Mouse (Mus musculus): ENCODE measurements around the gene Hand2.

The Hand2 gene

DNA sequence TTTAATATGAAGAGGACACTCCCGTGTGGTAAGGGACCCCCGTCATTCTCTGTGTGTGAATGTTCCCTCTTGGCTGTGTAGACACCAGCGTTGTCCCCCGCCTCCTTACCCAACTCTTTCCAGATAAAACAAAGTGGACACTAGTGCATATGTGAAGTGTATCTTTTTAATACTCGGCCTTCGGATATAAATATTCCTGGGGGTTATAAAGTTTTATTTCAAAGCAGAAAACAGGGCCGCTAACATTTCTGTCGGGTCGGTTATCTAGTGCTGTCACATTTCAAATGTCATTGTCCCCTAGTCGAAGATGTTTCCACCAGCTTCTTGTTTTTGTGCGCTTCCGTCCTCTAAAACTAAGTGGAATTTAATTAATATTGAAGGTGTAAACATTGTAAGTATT is 3.3 kb downstream of the Hand2 start:
- DNase-seq (ENCODE audit: extremely low read depth, low read depth, low spot score): no peak

DNA sequence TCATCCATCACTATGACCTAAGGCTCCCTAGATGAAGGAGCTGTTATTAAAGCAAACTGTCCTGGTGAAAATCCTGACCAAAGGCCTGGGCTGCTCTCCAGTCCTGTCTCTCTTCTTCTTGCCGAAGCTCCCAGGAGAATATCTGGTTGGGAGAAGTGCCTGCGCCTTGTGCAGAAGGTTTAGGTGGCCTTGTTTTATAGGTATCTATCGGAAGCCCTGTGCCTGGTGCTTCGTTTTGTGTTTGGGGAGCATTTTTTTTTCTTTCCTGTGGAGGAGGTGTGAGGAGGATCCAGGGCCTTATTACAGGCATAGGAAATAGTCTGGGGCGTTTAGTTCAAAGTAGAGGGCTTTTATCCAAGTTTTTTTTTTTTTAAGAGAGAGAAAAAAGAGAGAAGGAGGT is 3.9 kb downstream of the Hand2 start:
- no peak for DNase-seq (ENCODE audit: extremely low read depth, low read depth, low spot score)

DNA sequence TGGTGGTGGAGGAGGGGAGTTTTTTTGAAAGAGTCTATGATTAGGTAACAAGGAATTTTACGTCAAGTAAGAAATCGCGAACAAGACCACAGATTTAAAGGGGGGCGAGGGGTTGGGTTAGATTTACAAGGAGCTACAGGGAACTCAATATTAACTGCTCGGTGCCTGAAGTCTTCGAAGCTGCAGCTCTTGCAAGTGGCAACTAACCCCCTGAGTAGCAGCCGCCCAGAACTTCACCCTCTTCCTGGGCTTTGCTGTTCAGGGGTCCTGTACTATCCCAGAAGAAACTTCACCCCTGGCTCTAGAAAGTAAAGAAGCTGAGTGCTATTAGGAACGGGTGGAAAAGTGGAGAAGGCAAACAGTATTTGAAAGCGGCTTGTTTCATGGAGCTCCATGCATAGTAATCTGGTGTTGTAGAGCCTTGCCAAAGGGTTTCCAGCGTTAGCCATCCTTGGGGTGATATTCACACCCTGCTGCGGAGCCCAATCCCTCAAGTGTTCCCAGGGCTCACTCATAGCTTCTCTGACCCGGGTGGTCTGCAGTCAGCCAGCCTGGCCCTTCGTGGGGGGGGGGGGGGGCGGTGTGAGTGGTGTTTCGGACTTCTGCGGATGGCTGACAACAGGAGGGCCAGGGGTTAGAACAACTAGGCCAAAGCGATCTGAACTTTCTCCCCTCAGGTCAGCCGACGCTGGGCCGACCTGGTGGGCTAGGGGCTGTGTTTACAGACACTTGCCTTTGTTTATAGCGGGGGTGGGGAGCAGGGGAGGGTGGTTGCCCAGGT is 4.5 kb downstream of the Hand2 start:
- no peak for DNase-seq (ENCODE audit: extremely low read depth, low read depth, low spot score)

DNA sequence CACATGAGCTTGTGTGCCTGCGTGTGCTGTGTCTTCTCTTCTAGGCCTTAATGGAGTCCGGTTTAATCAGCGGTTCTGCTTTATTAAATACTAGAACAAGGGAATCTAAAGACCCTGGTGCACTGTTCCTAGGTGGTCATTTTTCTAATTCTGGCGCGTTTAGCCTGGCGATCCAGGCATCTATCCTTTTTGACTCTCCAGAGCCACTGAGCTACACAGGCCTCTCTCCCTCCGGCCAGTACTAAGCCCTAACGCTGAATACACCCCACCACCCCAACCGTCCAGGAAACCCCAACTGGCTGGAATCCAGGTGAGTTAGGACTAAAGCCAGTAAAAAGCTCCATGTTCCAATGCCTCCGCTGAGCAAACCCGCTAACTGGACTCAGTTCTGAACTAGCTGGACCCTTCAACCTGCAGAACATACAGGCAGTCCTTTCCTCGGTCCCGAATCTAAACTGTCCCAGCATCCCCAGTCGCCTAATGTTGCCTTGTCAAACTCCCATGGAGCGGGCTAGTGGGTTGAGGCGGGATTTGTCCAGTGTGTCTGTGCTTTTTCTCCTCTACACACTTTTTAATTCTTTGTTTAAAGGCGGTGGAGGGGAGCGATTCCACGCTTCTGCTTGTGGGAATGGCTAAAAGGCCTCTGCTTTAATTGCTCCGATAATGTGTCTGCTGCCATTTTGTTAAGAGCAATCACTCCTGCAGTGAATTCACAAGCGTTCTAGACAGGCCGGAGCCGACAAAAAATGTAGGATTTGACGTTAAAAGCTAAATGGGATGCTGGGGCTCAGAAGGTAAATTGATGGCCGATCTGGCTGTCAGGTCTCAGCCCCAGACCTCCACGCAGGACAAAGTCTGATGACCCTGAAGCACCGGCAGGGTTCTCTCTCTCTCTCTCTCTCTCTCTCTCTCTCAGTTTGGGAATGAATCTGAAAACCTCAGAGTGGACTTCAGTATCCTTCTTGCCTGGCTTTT is 5.6 kb downstream of the Hand2 start:
- DNase-seq (ENCODE audit: extremely low read depth, low read depth, low spot score): no peak

DNA sequence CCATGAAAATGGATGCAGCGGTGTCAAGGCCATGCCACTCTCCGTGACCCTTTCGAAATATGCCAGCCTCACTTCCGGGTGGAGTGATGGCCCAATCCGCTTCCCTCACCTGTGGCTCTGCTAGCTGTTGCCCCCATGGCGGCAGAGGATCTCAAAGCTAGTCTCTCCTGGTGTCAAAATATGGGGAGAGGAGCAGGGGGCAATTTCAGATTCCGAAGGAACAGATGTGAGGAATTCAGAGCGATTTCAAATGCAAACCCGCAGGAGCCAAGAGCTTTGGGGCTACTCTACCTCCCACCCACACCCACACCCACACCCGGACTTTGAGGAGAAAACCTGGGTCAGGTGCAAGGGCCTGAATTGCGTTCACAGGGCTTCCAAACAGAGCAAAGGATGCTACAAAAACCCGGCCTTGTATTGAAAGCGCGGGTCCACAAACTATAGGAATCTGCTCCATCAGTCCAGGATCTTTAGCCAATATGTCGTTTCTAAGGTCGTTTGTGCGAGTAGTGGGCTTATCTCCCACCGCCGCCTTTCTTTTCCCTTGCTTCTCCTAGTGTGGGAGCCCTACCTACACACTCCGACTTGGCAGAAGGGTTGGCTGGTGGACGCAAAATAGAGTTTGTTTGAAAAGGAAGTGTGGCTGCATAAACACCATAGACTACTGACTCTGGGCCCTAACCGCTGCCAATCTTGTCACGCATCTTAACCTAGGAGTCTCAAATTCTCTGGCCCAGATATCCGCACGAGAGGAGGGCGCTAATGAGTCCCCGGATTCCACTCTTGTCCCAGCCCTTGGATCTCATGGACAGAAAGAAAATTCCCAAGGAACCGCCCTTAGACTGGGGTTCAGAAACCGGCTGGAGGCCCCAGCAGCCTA is 6.7 kb downstream of the Hand2 start:
- DNase-seq (ENCODE audit: extremely low read depth, low read depth, low spot score): no peak

DNA sequence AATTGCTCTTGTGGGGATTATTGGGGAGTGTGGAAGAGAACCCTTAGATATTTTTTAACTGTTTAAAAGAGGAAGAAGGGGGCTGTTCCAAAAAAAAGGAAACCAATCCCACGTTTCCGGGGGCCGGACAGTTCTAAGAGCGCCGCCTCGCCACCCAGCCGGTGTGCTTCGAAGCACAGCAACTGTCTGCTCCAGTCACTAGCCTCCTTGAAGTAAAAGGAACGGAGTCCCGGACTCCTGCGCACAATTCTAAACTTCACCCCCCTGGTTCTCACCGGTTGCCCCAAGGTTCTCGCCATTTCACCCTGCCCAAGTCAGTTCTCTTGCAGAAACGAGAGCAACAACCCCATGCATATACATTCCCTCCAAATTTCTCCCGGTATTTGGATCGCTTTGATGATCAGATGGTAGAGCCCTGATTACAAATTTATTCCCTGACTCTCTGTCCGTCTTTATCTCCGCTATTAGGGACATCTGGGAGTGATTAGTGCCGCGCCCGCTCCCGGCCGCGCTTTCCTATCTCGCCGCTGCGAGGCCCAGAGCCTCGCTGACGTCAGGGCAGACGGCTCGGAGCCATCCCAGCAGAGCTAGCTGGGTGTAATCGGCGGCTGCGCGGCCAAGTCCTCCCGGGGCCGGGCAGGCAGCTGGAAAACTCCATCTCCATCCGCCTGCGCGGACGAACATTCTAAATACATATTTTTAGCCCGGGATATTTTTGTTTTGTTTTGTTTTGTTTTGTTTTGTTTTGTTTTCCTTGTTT is 7.6 kb downstream of the Hand2 start:
- no peak for DNase-seq (ENCODE audit: extremely low read depth, low read depth, low spot score)

DNA sequence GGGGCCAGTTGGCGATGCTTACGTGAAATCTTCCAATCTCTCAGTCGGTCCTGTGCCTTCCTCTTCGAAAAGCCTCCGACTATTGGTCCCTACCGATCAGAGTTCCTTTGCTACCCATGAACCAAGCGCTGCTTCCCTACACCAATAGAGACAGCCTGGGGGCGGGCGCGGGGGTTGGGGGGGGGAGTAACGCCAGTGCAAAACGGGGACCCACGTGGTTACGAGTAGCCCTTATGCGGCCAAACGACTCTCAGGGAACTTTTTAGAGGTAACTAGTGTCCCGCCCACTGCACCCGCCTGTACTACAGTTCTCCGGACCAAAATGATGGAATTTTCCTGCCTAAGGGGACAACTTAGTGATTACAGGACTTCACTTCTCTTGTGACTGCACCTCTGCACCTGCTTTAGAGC is 8.2 kb downstream of the Hand2 start:
- no peak for DNase-seq (ENCODE audit: extremely low read depth, low read depth, low spot score)

DNA sequence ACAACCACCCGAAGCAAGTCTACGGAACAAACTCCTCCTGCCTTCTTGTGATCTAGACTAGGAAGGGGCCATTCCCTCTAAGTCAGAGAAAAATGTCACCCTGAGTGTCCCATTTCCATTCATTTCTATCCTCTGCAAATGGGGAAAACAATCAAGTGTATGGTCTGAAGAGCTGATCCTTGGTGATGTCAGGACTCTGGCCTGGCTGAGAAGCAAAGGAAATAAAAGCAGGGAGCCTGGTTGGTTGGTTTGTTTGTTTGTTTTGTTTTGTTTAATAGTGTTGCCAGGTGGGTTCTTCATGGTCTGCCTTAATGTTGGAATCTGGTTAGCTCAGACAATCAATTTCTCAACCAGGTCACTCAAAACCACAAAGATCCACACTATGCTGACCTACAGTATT is 9.3 kb downstream of the Hand2 start:
- no peak for DNase-seq (ENCODE audit: extremely low read depth, low read depth, low spot score)

DNA sequence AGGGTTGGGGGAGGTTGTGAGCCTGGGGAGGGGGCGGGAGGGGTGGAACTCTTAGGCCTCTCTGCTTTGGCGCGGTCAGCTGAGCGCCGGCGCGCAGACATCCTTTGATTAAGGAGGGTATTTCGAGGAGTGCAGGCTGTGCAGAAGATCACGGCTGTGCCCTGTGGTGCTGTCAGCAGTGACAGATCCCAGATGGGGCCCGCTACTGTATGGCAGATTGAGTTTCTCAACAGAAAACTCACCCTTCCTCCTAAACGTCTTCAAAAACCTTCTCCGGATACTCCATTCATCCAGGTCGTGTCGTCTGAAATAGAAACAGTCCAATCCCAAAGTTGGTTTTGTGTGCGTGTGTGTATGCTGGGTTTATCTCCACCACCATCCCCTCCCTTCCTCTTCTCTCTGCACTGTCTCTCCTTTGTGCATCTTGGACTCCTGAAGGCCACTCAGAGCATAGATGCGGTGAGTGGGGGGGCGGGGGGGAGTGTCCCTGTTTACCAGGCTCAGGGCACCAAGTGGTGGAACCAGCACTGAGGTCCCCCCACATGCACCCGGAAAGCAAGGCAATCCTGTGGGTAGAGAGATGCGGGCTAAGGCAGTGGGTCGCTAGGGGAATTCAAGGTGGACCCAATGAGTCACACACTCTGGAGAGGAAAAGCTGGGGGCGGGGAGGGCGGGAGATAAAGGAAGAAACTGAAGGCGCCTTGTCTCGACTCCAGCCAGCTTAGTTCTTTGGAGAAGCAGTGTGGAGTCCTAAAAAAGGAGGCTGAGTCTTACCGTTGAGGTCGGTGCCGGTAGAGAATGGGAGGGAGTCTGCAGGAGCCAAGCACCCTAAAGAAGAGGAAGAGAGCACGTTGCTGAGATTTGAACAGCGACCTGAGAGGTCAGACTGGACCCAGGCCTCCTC is 11.2 kb downstream of the Hand2 start:
- no peak for DNase-seq (ENCODE audit: extremely low read depth, low read depth, low spot score)

DNA sequence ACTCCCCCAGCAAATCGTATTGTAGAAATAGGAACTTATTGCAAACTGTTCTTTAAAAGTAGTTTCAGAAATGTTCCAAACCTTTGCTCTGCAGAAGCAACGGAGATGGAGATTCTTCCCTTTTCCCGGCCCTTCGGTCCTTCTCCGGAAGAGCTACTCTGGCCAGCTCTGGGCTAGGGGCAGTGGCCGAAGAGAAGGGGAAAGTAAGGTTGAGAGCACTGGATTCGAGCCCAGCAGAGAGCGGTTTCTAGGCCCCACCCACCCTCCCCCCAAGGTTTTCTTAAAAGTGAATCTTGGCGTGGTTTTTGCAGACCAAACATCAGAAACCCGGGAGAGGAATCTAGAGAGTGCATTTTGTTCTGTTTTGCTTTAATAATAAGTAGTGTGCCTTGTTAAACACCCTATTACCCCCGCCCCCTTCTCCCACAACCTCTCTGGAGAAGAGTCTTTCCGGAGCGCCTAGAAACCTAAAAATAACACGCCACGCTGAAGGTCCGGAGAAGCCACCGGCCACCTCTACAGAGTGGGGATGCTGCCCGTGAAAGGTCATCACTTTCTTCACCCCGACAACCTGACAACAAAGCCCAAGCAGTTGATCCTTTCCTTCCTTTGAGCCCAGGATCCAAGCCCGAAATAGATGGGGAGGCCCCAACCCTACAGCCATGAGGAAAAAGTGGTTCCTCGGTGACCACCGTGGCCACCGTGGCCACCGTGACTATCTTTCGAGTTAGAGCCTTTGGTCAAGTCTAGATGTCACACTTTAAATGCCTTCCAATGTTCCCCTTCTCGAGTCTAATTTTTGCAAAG is 12.1 kb downstream of the Hand2 start:
- DNase-seq (ENCODE audit: extremely low read depth, low read depth, low spot score): no peak

DNA sequence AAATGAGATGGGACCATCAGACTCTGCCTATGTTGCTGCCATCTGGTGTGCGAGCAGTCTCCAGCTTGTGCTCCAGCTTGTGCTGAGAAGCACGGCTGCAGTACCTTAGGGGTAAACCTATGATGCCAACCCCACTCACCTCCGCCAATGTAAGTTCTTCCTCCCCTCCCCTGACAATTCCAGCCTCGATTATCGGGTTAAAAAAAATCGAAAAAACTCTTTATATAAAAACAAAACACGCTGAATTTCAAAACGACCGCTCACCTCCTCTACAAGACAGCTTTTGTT is 12.6 kb downstream of the Hand2 start:
- no peak for DNase-seq (ENCODE audit: extremely low read depth, low read depth, low spot score)

DNA sequence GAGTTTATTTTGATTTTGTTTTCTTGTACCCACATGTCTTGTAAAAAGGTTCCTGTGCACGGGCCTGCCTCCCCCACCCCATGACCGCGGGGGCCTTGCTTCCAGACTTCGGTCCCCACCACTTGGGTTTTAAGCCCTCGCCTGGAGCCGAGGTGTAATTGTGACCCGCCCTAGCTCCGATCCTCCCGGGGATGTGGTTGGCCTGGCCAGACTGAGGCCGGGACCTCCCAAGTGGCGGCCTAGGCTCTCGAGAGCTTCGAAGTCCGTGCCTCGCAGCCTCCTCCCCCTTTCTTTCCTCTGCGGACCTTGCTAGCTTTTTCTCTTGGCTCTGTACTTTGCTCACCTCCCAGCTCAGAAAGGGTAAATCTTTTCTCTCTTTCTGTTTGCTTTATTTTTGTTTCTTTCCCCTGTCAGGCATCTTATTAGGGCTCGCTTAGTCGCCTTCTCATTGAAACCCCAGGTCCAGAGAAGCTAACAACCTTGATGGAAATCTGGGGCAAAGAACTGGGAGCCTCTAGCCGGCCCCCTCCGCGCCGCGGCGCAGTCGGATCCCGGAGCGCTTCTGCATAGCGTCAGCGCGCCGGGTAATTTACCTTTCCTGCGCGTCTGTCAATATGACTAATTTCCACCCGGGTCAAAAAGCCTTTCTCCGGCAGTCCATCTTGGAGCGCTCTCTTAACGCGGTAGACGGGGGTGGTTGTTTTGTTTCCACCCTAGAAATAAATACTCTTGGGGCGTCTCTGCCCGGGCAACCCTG is 13.2 kb downstream of the Hand2 start:
- no peak for DNase-seq (ENCODE audit: extremely low read depth, low read depth, low spot score)

DNA sequence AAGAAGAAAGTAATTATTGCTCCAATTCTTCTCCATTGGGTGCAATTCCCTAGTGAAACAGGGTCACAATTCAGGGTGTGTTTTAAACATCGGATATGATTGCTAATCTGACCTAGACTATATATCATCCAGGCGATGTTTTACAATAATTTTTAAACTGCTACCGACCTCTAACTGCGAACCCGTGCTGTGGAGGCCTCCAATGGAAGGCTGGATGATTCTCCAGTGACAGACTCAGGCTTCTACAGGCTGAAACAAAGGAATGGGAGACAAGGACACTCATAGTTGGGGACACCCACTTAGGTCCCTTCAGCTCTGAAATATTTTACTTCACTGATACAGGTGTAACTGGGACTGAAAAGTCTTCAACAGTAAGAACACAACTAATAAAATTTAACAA is 13.9 kb downstream of the Hand2 start:
- DNase-seq (ENCODE audit: extremely low read depth, low read depth, low spot score): no peak

DNA sequence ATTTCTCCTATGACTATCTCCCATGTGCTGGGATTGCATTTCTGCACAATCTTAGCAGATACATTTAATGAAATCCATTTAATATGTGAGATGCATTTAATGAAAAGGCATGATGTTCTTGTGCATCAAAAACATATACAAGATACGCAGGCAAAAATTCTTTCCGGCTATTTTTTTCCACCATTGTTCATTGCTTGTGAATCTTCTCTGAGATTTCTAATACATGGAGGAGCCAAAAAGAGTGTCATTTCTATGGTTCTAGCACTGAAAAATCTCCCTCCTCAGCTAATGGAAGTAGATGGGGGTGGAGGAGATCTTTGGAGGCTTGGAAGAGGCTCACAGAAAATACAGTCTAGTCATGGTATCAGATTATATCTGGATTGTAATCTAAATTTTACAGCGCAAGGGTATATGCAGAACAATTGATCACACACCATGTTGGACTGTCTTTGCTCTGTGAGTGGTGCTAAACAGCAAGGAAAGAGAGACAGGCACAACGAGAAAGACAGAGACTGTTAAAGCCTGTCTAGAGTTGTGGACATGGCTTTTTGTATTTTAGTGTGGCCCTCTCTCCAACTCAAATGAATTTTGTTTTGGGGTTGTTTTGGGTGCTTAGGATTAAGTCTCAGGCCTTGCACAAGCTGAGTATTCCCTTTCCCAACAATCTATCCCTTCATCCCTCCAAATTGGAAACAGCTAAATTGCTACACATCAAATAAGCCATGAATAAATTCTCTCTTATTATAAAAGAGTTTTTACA is 16.7 kb downstream of the Hand2 start:
- DNase-seq (ENCODE audit: extremely low read depth, low read depth, low spot score): no peak

DNA sequence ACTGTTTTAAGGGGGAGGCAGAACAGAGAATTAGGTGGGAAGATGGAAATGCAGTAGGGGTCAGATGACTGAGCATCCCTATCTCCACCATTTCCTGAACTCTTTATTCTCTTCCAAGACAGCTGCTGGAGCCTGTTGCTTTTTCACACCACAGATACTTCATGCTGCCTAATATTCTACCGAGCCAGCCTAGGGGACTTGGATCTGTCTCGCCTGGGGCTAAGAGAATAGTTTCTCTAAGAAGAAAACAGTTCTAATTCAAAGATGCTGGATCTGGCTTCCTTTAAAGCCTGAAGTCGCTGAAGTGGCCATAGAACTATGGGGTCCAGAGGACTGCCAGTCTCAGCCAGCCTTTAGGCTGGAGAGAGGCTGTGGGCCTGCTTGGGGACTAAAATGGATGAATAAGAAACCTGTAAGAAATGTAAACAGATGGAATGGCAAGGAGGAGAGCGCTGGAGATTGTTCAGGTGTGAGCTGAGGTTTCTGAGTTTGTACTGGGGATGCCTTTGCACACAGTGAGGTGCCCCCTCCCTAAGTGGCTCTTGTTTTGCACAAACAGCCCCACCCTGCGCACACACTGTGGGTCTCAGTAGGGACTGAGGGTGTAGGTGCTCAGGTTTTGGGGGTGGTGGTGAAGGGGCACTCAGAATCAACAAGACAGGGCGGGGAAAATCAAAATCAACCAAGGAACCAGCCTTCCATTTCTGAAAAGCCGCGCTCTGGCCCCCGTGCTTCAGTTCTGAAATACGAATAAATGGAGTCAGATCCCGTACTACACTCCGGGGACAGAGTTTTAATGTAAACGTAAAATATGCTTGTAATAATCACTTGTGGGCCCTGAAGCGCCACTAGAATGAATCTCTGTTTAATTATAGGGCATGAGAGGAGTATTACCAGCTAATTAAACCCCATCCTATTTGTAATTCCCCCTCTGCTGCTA is 19.2 kb downstream of the Hand2 start:
- no peak for DNase-seq (ENCODE audit: extremely low read depth, low read depth, low spot score)

DNA sequence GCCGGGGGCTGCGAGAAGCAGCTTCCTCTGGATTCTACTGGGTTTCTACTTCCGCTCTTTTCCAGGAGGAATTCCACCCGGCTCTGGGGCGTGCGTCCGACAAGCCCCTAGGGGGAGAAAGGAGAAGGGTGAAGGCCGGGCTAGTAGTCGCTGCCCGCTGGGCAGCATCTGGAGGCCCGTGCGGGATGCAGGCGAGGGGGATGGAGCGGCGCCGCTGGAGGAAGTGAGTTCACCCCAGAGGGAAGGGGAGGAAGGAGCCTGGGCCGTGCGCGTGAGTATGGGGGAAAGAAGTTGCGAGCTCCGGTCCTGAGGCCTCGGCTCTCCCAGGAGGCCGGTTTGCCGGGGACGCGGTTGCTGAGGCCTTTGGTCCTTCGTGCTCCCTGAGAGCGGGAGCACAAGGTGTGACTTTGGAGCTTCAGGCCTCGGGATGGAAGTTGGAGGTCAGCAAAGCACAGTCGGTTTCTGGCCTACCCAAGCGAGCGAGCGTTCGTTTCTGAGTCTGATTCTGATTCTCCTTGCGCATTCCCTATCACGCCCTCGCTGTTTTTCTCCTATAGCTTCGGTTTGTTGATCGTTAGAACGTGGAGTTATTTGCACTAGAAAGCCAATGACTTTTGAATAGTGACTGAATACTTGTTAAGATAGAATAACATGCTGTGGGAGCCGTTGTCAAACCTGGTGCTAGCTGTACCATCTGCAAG is 20.2 kb downstream of the Hand2 start:
- DNase-seq (ENCODE audit: extremely low read depth, low read depth, low spot score): no peak
